In the genomic region with DNA sequence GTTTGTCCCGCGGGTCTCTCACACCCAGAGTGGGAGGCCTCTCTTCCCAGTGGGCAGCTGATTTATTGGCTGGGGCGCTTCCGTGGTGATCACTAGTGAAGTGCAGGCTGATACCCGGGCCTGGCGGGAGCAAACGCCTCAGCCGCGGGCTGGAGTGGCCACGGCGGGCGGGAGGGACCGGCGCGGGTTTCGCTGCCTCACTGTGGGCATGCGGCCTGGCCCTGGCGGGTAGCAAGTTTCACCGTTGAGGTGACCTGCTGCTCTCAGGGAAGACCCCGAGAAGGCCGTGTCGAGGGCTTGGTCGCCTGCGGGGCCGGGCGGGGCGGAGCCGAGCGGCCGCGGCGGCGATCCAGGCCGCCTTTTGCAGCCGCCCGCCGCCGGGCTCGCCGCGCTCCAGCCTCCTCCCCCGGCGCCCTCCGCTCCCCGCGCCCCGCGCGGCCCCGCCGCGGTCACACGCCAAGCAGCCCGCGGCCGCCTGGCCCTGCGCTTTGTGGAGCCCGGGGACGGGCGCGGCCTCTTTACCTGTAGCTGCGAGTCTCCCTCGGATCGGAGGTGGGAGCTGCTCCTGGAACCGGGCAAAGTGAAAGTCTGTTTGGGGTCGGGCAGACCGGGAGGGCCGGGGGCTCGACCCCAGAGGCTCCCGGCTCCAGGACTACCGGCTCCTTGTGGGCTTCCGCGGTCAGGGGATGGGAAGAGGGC, we compare ENCODE assay signal across 8 mouse cellular contexts.
DNase-seq lines count a peak whose midpoint lies in the region; ATAC-seq and TF ChIP-seq lines count a peak whose summit lies in the region.

No protein-coding gene starts in this region.

- no peaks in the 10 kb centered on the region for H3K36me3 ChIP-seq in embryonic facial prominence, embryonic 11.5 days (replicated peaks; ENCODE audit: control insufficient read depth, insufficient read depth, low read depth, low read length)
- peaks cover 14% of the 10 kb centered on the region for H3K36me3 ChIP-seq in limb, embryonic 15.5 days
- no peaks in the 10 kb centered on the region for H3K36me3 ChIP-seq in midbrain, embryonic 15.5 days (replicated peaks)
- peaks cover 3% of the 10 kb centered on the region for H3K36me3 ChIP-seq in spleen, adult 2 months (ENCODE audit: control insufficient read depth, insufficient read depth, low read length)

- no peaks in the 10 kb centered on the region for H3K9me3 ChIP-seq in embryonic facial prominence, embryonic 11.5 days (replicated peaks; ENCODE audit: control insufficient read depth, low read length)
- H3K9me3 ChIP-seq in limb, embryonic 15.5 days: no peaks in the 10 kb centered on the region
- H3K9me3 ChIP-seq in midbrain, embryonic 15.5 days: no peaks in the 10 kb centered on the region

- peak overlapping the region; percentile 63 for H3K27ac ChIP-seq in embryonic facial prominence, embryonic 11.5 days (replicated peaks; ENCODE audit: low read depth, low read length)
- H3K27ac ChIP-seq in limb, embryonic 15.5 days: peak overlapping the region; percentile 91
- H3K27ac ChIP-seq in midbrain, embryonic 15.5 days: peak overlapping the region; percentile 92
- peak overlapping the region; percentile 100 for H3K27ac ChIP-seq in spleen, adult 2 months (ENCODE audit: insufficient read depth, low read length)

- 0 out of 2 replicates have a peak, but pooled peaks have one; percentile 32 for TF ChIP-seq POLR2A in spleen, adult 2 months (IDR thresholded peaks at IDR 0.05; ENCODE audit: low read depth, low read length)

- H3K9ac ChIP-seq in embryonic facial prominence, embryonic 11.5 days (replicated peaks; ENCODE audit: low read length): peak overlapping the region; percentile 74
- H3K9ac ChIP-seq in limb, embryonic 15.5 days: peak overlapping the region; percentile 95
- H3K9ac ChIP-seq in midbrain, embryonic 15.5 days: peak overlapping the region; percentile 83

- no peaks in the 10 kb centered on the region for H3K27me3 ChIP-seq in embryonic facial prominence, embryonic 11.5 days (ENCODE audit: control insufficient read depth, insufficient read depth, low read length)
- H3K27me3 ChIP-seq in limb, embryonic 15.5 days: no peaks in the 10 kb centered on the region
- H3K27me3 ChIP-seq in midbrain, embryonic 15.5 days (replicated peaks): no peaks in the 10 kb centered on the region
- H3K27me3 ChIP-seq in spleen, adult 2 months (ENCODE audit: control insufficient read depth, insufficient read depth, low read length): no peaks in the 10 kb centered on the region

- no peak for TF ChIP-seq CTCF in spleen, adult 2 months (IDR thresholded peaks at IDR 0.05; ENCODE audit: extremely low read depth, insufficient read depth, insufficient read length, insufficient replicate concordance)

- peak; percentile 80 for ATAC-seq in embryonic facial prominence, embryonic 11.5 days (replicated peaks; ENCODE audit: insufficient number of reproducible peaks, low FRiP score, low TSS enrichment, low read depth)
- peak; percentile 86 for ATAC-seq in limb, embryonic 15.5 days (ENCODE audit: insufficient number of reproducible peaks, low FRiP score, low TSS enrichment, low read depth)
- peak; percentile 90 for ATAC-seq in midbrain, embryonic 15.5 days (replicated peaks)

- WGBS in embryonic facial prominence, embryonic 11.5 days: under 1% methylated on average over 73 of the region's 73 CpGs
- WGBS in limb, embryonic 15.5 days: under 1% methylated on average over 70 of the region's 73 CpGs
- WGBS in midbrain, embryonic 15.5 days: under 1% methylated on average over 67 of the region's 73 CpGs
- under 1% methylated on average over 69 of the region's 73 CpGs for WGBS in spleen, adult 2 months

- peak overlapping the region; percentile 62 for H3K4me3 ChIP-seq in embryonic facial prominence, embryonic 11.5 days (ENCODE audit: low read depth, low read length)
- peak overlapping the region; percentile 88 for H3K4me3 ChIP-seq in limb, embryonic 15.5 days
- H3K4me3 ChIP-seq in midbrain, embryonic 15.5 days: peak overlapping the region; percentile 77
- peak overlapping the region; percentile 96 for H3K4me3 ChIP-seq in spleen, adult 2 months (ENCODE audit: extremely low read depth, insufficient read depth, insufficient read length)

- peak; percentile 46 to 68 for DNase-seq in left cerebral cortex, adult 18-20 months (ENCODE audit: low spot score in 2 of 2)
- DNase-seq in left cerebral cortex, adult 11 months (ENCODE audit: low spot score): no peak
- DNase-seq in embryonic facial prominence, embryonic 11.5 days (ENCODE audit: low spot score): peak; percentile 75
- DNase-seq in heart, adult 11 months: peak; percentile 99
- DNase-seq in kidney, adult 11 months: peak; percentile 70
- DNase-seq in spleen, adult 2 months (ENCODE audit: low read depth in 1 of 2, low spot score in 2 of 2): peak in 1 of 2 experiments; percentile 63

- H3K4me1 ChIP-seq in embryonic facial prominence, embryonic 11.5 days (ENCODE audit: control insufficient read depth, insufficient read depth, low read length): peaks cover 6% of the 10 kb centered on the region; the same call in 1 of the 2 replicates
- peaks cover 33% of the 10 kb centered on the region for H3K4me1 ChIP-seq in limb, embryonic 15.5 days
- H3K4me1 ChIP-seq in midbrain, embryonic 15.5 days: peaks cover 40% of the 10 kb centered on the region
- H3K4me1 ChIP-seq in spleen, adult 2 months (ENCODE audit: control insufficient read depth, insufficient read depth, insufficient read length): peaks cover 28% of the 10 kb centered on the region; the same call in 1 of the 2 replicates

- peak overlapping the region; percentile 80 for H3K4me2 ChIP-seq in embryonic facial prominence, embryonic 11.5 days (ENCODE audit: low read depth, low read length)
- peak overlapping the region; percentile 65 for H3K4me2 ChIP-seq in limb, embryonic 15.5 days
- H3K4me2 ChIP-seq in midbrain, embryonic 15.5 days: peak overlapping the region; percentile 83
